Mouse (Mus musculus): ENCODE measurements around the gene C5ar2.

Gene C5ar2

DNA sequence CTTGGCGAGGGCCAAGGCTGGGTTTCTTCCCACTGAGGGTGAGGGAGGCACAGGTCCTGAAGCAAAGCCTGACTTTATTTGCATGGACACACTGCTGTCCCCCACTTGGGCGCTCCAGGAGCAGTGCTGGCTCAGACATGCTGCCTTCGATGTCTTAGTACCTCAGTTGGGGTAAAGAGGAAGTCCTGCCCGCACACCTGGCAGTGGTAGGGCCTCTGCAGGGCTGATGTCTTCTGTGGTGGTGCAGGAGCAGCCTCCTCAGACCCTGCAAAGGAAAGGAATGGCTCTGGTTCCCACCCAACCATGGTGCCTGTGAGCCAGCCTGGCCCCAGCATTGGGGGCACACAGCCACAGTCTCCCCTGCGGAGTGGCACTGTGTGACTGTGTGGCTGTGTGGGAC is 46.8 kb downstream of the C5ar2 start:
- DNase-seq (ENCODE audit: low spot score) = no peak

DNA sequence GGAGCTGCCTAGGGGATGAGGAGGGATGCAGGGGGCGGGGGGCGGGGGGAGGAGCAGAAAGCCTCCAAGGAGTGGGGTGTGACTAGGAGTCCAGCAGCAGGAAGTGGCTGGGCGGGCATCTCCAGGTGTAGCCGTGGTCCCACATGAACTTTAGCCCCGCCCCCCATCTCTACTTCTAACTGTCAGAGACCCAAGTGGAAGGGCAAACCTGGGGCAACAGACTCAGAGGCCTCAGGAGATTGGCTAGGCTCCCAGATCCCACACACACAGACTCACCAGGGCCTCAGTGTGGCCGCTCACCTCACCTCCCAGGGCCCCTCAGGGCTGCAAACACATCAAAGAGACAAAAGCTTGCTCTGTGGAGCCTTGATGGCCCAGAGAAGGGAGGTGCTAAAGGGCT is 47.3 kb downstream of the C5ar2 start:
- DNase-seq (ENCODE audit: low spot score) = no peak

DNA sequence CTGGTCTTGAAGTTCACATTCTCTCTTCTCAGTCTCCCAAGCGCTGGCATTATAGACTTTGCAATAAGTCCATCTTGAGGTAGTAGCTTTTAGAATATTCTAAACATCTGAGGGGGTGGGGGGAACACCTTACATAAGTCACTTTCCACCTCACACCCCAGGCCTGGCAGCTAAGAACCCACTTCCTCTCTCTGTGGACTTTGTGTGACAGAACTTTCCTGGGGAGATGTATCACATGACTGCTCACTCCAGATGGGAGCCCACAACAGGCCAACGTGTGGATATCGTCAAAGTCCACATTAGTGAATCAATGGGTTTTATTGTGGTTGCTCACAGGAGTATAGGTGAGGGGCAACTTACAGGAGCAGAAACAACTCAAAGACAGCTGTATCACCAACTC is 50.3 kb downstream of the C5ar2 start:
- no peak for DNase-seq (ENCODE audit: low spot score)

DNA sequence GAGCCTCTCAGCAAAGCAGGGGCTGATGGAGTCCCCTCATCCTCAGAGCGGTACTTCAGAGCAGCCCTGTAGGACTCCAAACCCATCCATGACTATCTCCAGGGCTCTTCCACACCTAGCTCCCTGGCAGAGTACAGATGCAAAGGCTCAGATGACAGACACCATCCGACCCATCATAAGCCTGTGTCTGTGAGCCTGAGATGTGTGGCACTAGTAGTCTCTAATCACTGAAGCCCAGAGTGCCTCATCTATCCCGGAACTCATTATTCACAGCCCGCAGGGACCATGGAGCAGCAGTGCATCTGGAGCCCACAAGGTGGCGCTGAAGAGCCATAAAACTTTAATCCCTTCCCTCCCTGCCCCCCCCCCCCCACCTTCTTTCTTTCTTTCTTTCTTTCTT is 51.6 kb downstream of the C5ar2 start:
- peak; percentile 41 for DNase-seq (ENCODE audit: low spot score)

DNA sequence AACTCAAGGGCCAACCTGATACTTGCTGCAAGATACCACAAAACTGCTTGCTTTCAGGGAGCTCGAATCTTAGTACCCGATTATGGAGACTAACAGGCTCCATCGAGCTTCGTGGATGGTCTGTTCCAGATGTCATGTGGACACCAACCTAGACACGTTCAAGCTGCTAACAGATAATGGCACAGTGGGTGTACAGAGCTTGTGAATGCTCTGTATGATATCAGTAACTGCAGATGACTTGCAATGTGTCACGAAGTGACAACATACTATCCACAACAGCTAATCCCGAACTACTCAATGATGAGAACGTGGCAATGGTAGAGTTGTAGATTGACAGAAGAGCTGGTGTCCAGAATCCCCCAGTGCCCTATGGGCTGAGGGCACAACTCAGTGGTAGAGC is 56.5 kb downstream of the C5ar2 start:
- DNase-seq (ENCODE audit: low spot score) = no peak
